Mouse (Mus musculus) small intestine, adult 2 months (tissue): ENCODE measurements around the gene Kdm6a. TPM values are rescaled to one million over a fixed set of nuclear protein-coding genes. Genes with fewer than 3 reads are reported as not detected.

Experiments
- H3K27ac ChIP-seq: fragments of 200-500 bp; 2 replicates; pipeline ENCODE4 v1.5.1; 2012; ENCODE audit warnings: low read depth, low read length, control low read depth, inconsistent platforms; ENCODE audit not compliant: insufficient read depth
- H3K27me3 ChIP-seq: fragments of 200-500 bp; 2 replicates; pipeline ENCODE4 v1.6.1; 2012; ENCODE audit warnings: mild to moderate bottlenecking, moderate library complexity, low read length, inconsistent platforms; ENCODE audit not compliant: control insufficient read depth, insufficient read depth
- H3K36me3 ChIP-seq: fragments of 200-500 bp; 2 replicates; pipeline ENCODE4 v1.6.1; 2012; ENCODE audit warnings: mild to moderate bottlenecking, low read length, control low read depth, inconsistent platforms; ENCODE audit not compliant: control insufficient read depth, insufficient read depth
- H3K4me1 ChIP-seq: fragments of 200-500 bp; 2 replicates; pipeline ENCODE4 v1.6.1; 2012; ENCODE audit warnings: low read length, inconsistent platforms, mixed read lengths; ENCODE audit not compliant: control insufficient read depth, insufficient read depth, insufficient read length
- H3K4me3 ChIP-seq: fragments of 200-500 bp; 2 replicates; pipeline ENCODE4 v1.5.1; 2012; ENCODE audit warnings: low read depth, mild to moderate bottlenecking, control low read depth, inconsistent platforms, low read length, moderate library complexity
- CTCF ChIP-seq: fragments of 200-500 bp; IDR thresholded peaks from 2 replicates; pipeline ENCODE4 v1.5.1; 2012; ENCODE audit warnings: low read depth, mild to moderate bottlenecking, control low read depth, inconsistent platforms, low read length, moderate library complexity, mixed read lengths; ENCODE audit not compliant: insufficient replicate concordance, insufficient read length; ENCODE audit errors: extremely low read depth
- POLR2A ChIP-seq: fragments of 200-500 bp; IDR thresholded peaks from 2 replicates; pipeline ENCODE4 v1.6.1; 2012; ENCODE audit warnings: low read depth, mild to moderate bottlenecking, control low read depth, inconsistent platforms, low read length, moderate library complexity
- WGBS: fragments of 180-500 bp; shearing (Covaris S2); methylation state at CpG from one replicate; pipeline ENCODE4 v1.1.7; 2018; 5-methylcytosine and 5-hydroxymethylcytosine counted together
- polyA plus RNA-seq: library from polyadenylated mRNA; depleted of rRNA; stranded (reverse); fragments of >200 nt; gene quantifications from 2 replicates; pipeline ENCODE4 v1.2.3, GENCODE M21; 2012

Kdm6a gene
- polyA plus RNA-seq, 1 experiment = 7.3 TPM

GRCm38 (mm10) chrX:18165121-18165520, 2.7 kb downstream of the Kdm6a start:
- TF ChIP-seq CTCF = no peak
- no peak for TF ChIP-seq POLR2A
- whole genome bisulfite sequencing = 35% methylated on average over 2 of the region's 2 CpGs

GRCm38 (mm10) chrX:18166961-18167360, 4.6 kb downstream of the Kdm6a start:
- WGBS = 39% methylated on average over 3 of the region's 3 CpGs
- no peak overlapping the region for H3K27ac ChIP-seq

More at GRCm38 (mm10) chrX:18165121-18165520, 2.7 kb downstream of the Kdm6a start:
- Histone ChIP-seq H3K27me3 (no peaks in the 10 kb centered on the region), H3K4me1 (no peaks in the 10 kb centered on the region), H3K36me3 (no peaks in the 10 kb centered on the region), H3K27ac (no peak overlapping the region), H3K4me3 (no peak overlapping the region)

GRCm38 (mm10) chrX:18168940-18169339, 6.6 kb downstream of the Kdm6a start:
- H3K27ac ChIP-seq = no peak overlapping the region
- no peaks in the 10 kb centered on the region for H3K4me1 ChIP-seq
- 83% methylated on average over 1 of the region's 1 CpGs for WGBS
- no peak overlapping the region for H3K4me3 ChIP-seq
- H3K27me3 ChIP-seq = no peaks in the 10 kb centered on the region
- TF ChIP-seq POLR2A (no peak), CTCF (no peak)
- no peaks in the 10 kb centered on the region for H3K36me3 ChIP-seq

More at GRCm38 (mm10) chrX:18166961-18167360, 4.6 kb downstream of the Kdm6a start:
- Histone ChIP-seq H3K27me3 (no peaks in the 10 kb centered on the region), H3K4me3 (no peak overlapping the region), H3K36me3 (no peaks in the 10 kb centered on the region), H3K4me1 (no peaks in the 10 kb centered on the region)
- no peak for TF ChIP-seq POLR2A
- TF ChIP-seq CTCF = no peak

GRCm38 (mm10) chrX:18174831-18175230, 12.5 kb downstream of the Kdm6a start:
- H3K36me3 ChIP-seq = no peaks in the 10 kb centered on the region
- no peak overlapping the region for H3K4me3 ChIP-seq
- H3K4me1 ChIP-seq = no peaks in the 10 kb centered on the region
- WGBS = 26% methylated on average over 4 of the region's 4 CpGs
- H3K27ac ChIP-seq = no peak overlapping the region
- H3K27me3 ChIP-seq = no peaks in the 10 kb centered on the region
- TF ChIP-seq POLR2A (no peak), CTCF (no peak)

- H3K27ac ChIP-seq = no peak overlapping the region
- 71% methylated on average over 4 of the region's 4 CpGs for WGBS
- H3K4me1 ChIP-seq = no peaks in the 10 kb centered on the region
- H3K4me3 ChIP-seq = no peak overlapping the region
- TF ChIP-seq CTCF (no peak), POLR2A (no peak)
- no peaks in the 10 kb centered on the region for H3K36me3 ChIP-seq
- no peaks in the 10 kb centered on the region for H3K27me3 ChIP-seq
These were observed 15.4 kb downstream of the Kdm6a start for GRCm38 (mm10) chrX:18177803-18178202.

GRCm38 (mm10) chrX:18179492-18179891, 17.1 kb downstream of the Kdm6a start:
- 18% methylated on average over 1 of the region's 1 CpGs for WGBS
- no peaks in the 10 kb centered on the region for H3K36me3 ChIP-seq
- no peak overlapping the region for H3K4me3 ChIP-seq
- no peak overlapping the region for H3K27ac ChIP-seq
- H3K27me3 ChIP-seq = no peaks in the 10 kb centered on the region
- TF ChIP-seq POLR2A (no peak), CTCF (no peak)
- H3K4me1 ChIP-seq = no peaks in the 10 kb centered on the region

GRCm38 (mm10) chrX:18187203-18187602, 24.8 kb downstream of the Kdm6a start:
- no peaks in the 10 kb centered on the region for H3K27me3 ChIP-seq
- H3K27ac ChIP-seq = no peak overlapping the region
- H3K4me3 ChIP-seq = no peak overlapping the region
- H3K4me1 ChIP-seq = no peaks in the 10 kb centered on the region
- TF ChIP-seq CTCF (no peak), POLR2A (no peak)
- no peaks in the 10 kb centered on the region for H3K36me3 ChIP-seq
